Mouse (Mus musculus) lung, postnatal 0 days (tissue): ENCODE results near the gene Mad2l2.

Experiments
- CTCF ChIP-seq: IDR thresholded peaks from 2 replicates; pipeline ENCODE4 v1.5.1; 2016; ENCODE audit warnings: antibody characterized with exemption, mild to moderate bottlenecking
- EP300 ChIP-seq: IDR thresholded peaks from 2 replicates; pipeline ENCODE4 v1.6.1; 2016; ENCODE audit warnings: antibody characterized with exemption, mild to moderate bottlenecking, control low read depth

DNA sequence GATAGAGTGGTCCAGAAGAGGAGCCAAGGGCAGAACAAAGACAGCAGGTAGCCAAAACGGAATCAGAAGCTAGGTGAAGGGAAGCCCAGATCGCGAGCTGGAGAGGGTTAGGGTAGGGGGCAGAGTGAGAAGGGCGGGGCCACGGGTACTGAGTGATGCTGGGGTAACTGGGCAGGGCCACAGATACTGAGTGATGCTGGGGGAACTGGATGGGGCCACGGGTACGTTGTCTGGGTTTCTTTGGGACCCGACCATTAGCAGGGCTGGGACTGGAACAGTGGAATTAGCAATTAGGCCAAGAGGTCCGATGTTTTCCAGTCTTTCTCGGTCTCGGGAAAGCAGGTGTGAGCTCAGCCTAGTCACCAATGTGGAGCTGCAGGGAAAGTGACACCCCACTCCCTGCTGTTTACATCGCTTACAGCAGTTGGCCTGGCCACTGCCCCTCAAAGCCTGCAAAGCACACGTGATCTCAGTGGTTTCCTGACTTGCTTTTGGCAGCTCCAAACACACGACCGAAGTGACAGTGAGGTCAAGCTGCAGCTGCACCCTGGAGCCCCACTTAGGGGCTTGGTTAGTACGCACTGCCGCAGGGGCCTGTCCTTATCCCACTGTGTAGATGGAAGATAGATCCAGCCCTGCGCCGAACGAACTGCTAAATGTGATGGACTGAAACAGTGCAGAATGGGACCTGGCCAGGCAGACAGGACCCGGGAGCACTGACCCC, 46.8 kb upstream of the Mad2l2 start:
- TF ChIP-seq CTCF (no peak), EP300 (no peak)
